Mouse (Mus musculus) intestine, embryonic 15.5 days (tissue): Measurements from ENCODE around the gene Rab11fip5. TPM values are rescaled to one million over a fixed set of nuclear protein-coding genes. Genes with fewer than 3 reads are reported as not detected.

Experiments used
- ATAC-seq: fragments of 200-750 bp; cut with Nextera tagmentation; 2 replicates; pipeline ENCODE4 v1.8.0; 2017; ENCODE audit warnings: moderate TSS enrichment, moderate library complexity
- H3K27ac ChIP-seq: fragments of 300-500 bp; sonication (generic); 2 replicates; pipeline ENCODE4 v1.5.1; 2015; ENCODE audit warnings: mild to moderate bottlenecking, inconsistent platforms
- H3K27me3 ChIP-seq: fragments of 300-500 bp; sonication (generic); replicated peaks from 2 replicates; pipeline ENCODE4 v1.6.1; 2015; ENCODE audit warnings: inconsistent platforms
- H3K36me3 ChIP-seq: fragments of 300-500 bp; sonication (generic); 2 replicates; pipeline ENCODE4 v1.6.1; 2015; ENCODE audit warnings: inconsistent platforms
- H3K4me1 ChIP-seq: fragments of 300-500 bp; sonication (generic); replicated peaks from 2 replicates; pipeline ENCODE4 v1.6.1; 2015; ENCODE audit warnings: inconsistent platforms
- H3K4me2 ChIP-seq: fragments of 300-500 bp; sonication (generic); replicated peaks from 2 replicates; pipeline ENCODE4 v1.6.1; 2015; ENCODE audit warnings: mild to moderate bottlenecking, inconsistent platforms
- H3K4me3 ChIP-seq: fragments of 300-500 bp; sonication (generic); replicated peaks from 2 replicates; pipeline ENCODE4 v1.5.1; 2015; ENCODE audit warnings: inconsistent platforms
- H3K9ac ChIP-seq: fragments of 300-500 bp; sonication (generic); 2 replicates; pipeline ENCODE4 v1.6.1; 2015; ENCODE audit warnings: inconsistent platforms
- H3K9me3 ChIP-seq: fragments of 300-500 bp; sonication (generic); 2 replicates; pipeline ENCODE4 v1.6.1; 2016; ENCODE audit warnings: inconsistent platforms
- WGBS: fragments of 180-500 bp; shearing (Covaris S2); methylation state at CpG from one replicate; pipeline ENCODE4 v1.1.7; 2015; 5-methylcytosine and 5-hydroxymethylcytosine counted together
- polyA plus RNA-seq: library from polyadenylated mRNA; unstranded; fragments of >200 nt; fragmentation: Nextera tagmentation; extraction: Ambion mirVana; gene quantifications from 2 replicates; pipeline ENCODE4 v1.2.1, GENCODE M21; 2015

Rab11fip5 gene
- 12.0 and 14.7 TPM in 2 replicates for polyA plus RNA-seq

- peak; percentile 13 for ATAC-seq
- Histone ChIP-seq H3K36me3 (no peaks in the 10 kb centered on the region), H3K27me3 (no peaks in the 10 kb centered on the region), H3K27ac (peak within 1 kb of the TSS; percentile 49), H3K9me3 (no peaks in the 10 kb centered on the region), H3K4me2 (peak within 1 kb of the TSS; percentile 92), H3K9ac (peak within 1 kb of the TSS; percentile 76), H3K4me1 (peaks cover 27% of the 10 kb centered on the region), H3K4me3 (peak within 1 kb of the TSS; percentile 74)
- 2% methylated on average over 70 of the region's 80 CpGs for WGBS
Observed at GRCm38 (mm10) chr6:85373951-85374733, at the start of gene Rab11fip5. Rab11fip5 (minus strand) TSS chr6:85374634.

- Histone ChIP-seq H3K36me3 (no peaks in the 10 kb centered on the region), H3K27ac (no peak within 1 kb of the TSS), H3K9me3 (no peaks in the 10 kb centered on the region), H3K4me2 (0 out of 2 replicates have a peak within 1 kb of the TSS, but pooled peaks have one; percentile 17), H3K4me1 (no peaks in the 10 kb centered on the region), H3K4me3 (no peak within 1 kb of the TSS), H3K9ac (no peak within 1 kb of the TSS; the same call in 1 of the 2 replicates), H3K27me3 (peaks cover 13% of the 10 kb centered on the region)
- ATAC-seq = 0 out of 2 replicates have a peak, but pooled peaks have one; percentile 23
- WGBS = 18% methylated on average over 28 of the region's 28 CpGs
Observed at GRCm38 (mm10) chr6:85423836-85424379, 49.5 kb upstream of the Rab11fip5 start, which contains the start of gene Noto. Noto (plus strand) TSS chr6:85423886.

GRCm38 (mm10) chr6:85419150-85419549 is 44.7 kb upstream of the Rab11fip5 start:
- Histone ChIP-seq H3K27ac (no peak overlapping the region), H3K27me3 (peaks cover 9% of the 10 kb centered on the region; the same call in 1 of the 2 replicates), H3K4me1 (no peaks in the 10 kb centered on the region), H3K9me3 (no peaks in the 10 kb centered on the region), H3K9ac (no peak overlapping the region), H3K4me3 (no peak overlapping the region), H3K4me2 (no peak overlapping the region), H3K36me3 (no peaks in the 10 kb centered on the region)
- 0 out of 2 replicates have a peak, but pooled peaks have one; percentile 45 for ATAC-seq
- 58% methylated on average over 2 of the region's 2 CpGs for WGBS

GRCm38 (mm10) chr6:85415829-85416228 is 41.4 kb upstream of the Rab11fip5 start:
- no peaks in the 10 kb centered on the region for H3K9me3 ChIP-seq
- no peak overlapping the region for H3K4me2 ChIP-seq
- no peak for ATAC-seq
- no peaks in the 10 kb centered on the region for H3K27me3 ChIP-seq
- no peak overlapping the region for H3K27ac ChIP-seq
- H3K4me1 ChIP-seq = no peaks in the 10 kb centered on the region
- WGBS = 50% methylated on average over 3 of the region's 3 CpGs
- no peaks in the 10 kb centered on the region for H3K36me3 ChIP-seq
- H3K9ac ChIP-seq = no peak overlapping the region
- no peak overlapping the region for H3K4me3 ChIP-seq

GRCm38 (mm10) chr6:85410771-85411273 is 36.4 kb upstream of the Rab11fip5 start:
- no peaks in the 10 kb centered on the region for H3K36me3 ChIP-seq
- 12% methylated on average over 13 of the region's 13 CpGs for WGBS
- 0 out of 2 replicates have a peak, but pooled peaks cover 4% of the 10 kb centered on the region for H3K4me1 ChIP-seq
- H3K27me3 ChIP-seq = peaks cover 34% of the 10 kb centered on the region
- no peaks in the 10 kb centered on the region for H3K9me3 ChIP-seq
- peak; percentile 82 for ATAC-seq
- no peak overlapping the region for H3K27ac ChIP-seq
- H3K9ac ChIP-seq = no peak overlapping the region
- no peak overlapping the region for H3K4me3 ChIP-seq
- no peak overlapping the region for H3K4me2 ChIP-seq

GRCm38 (mm10) chr6:85409003-85409402 is 34.6 kb upstream of the Rab11fip5 start:
- H3K4me2 ChIP-seq = peak overlapping the region; percentile 44
- no peak for ATAC-seq
- H3K9me3 ChIP-seq = no peaks in the 10 kb centered on the region
- no peaks in the 10 kb centered on the region for H3K36me3 ChIP-seq
- peak overlapping the region; percentile 14 for H3K4me3 ChIP-seq
- H3K4me1 ChIP-seq = 0 out of 2 replicates have a peak, but pooled peaks cover 4% of the 10 kb centered on the region
- H3K9ac ChIP-seq = no peak overlapping the region
- H3K27ac ChIP-seq = no peak overlapping the region
- 3% methylated on average over 31 of the region's 31 CpGs for WGBS
- peaks cover 34% of the 10 kb centered on the region for H3K27me3 ChIP-seq

GRCm38 (mm10) chr6:85403039-85403438 is 28.6 kb upstream of the Rab11fip5 start:
- peaks cover 11% of the 10 kb centered on the region for H3K27me3 ChIP-seq
- ATAC-seq = no peak
- H3K9ac ChIP-seq = no peak overlapping the region
- no peaks in the 10 kb centered on the region for H3K9me3 ChIP-seq
- H3K4me2 ChIP-seq = no peak overlapping the region
- H3K4me1 ChIP-seq = no peaks in the 10 kb centered on the region
- H3K27ac ChIP-seq = no peak overlapping the region
- WGBS = 80% methylated on average over 10 of the region's 10 CpGs
- no peak overlapping the region for H3K4me3 ChIP-seq
- H3K36me3 ChIP-seq = no peaks in the 10 kb centered on the region

GRCm38 (mm10) chr6:85402613-85403012 is 28.2 kb upstream of the Rab11fip5 start:
- Histone ChIP-seq H3K27me3 (peaks cover 6% of the 10 kb centered on the region), H3K4me3 (no peak overlapping the region), H3K36me3 (no peaks in the 10 kb centered on the region), H3K9ac (no peak overlapping the region), H3K4me2 (no peak overlapping the region), H3K9me3 (no peaks in the 10 kb centered on the region), H3K4me1 (no peaks in the 10 kb centered on the region), H3K27ac (no peak overlapping the region)
- no peak for ATAC-seq
- 48% methylated on average over 2 of the region's 2 CpGs for WGBS

GRCm38 (mm10) chr6:85399715-85400114 is 25.3 kb upstream of the Rab11fip5 start:
- H3K27ac ChIP-seq = no peak overlapping the region
- peak; percentile 39; the same call in 1 of the 2 replicates for ATAC-seq
- H3K9me3 ChIP-seq = no peaks in the 10 kb centered on the region
- H3K27me3 ChIP-seq = 0 out of 2 replicates have a peak, but pooled peaks cover 2% of the 10 kb centered on the region
- 23% methylated on average over 5 of the region's 5 CpGs for WGBS
- no peak overlapping the region for H3K4me2 ChIP-seq
- H3K9ac ChIP-seq = no peak overlapping the region
- H3K4me1 ChIP-seq = no peaks in the 10 kb centered on the region
- no peak overlapping the region for H3K4me3 ChIP-seq
- H3K36me3 ChIP-seq = no peaks in the 10 kb centered on the region

- no peak overlapping the region for H3K4me2 ChIP-seq
- H3K27me3 ChIP-seq = 0 out of 2 replicates have a peak, but pooled peaks cover 2% of the 10 kb centered on the region
- no peak for ATAC-seq
- H3K9ac ChIP-seq = no peak overlapping the region
- H3K4me3 ChIP-seq = no peak overlapping the region
- WGBS = 27% methylated on average over 1 of the region's 1 CpGs
- no peaks in the 10 kb centered on the region for H3K36me3 ChIP-seq
- H3K9me3 ChIP-seq = no peaks in the 10 kb centered on the region
- no peaks in the 10 kb centered on the region for H3K4me1 ChIP-seq
- no peak overlapping the region for H3K27ac ChIP-seq
Observed at GRCm38 (mm10) chr6:85397165-85397564, 22.7 kb upstream of the Rab11fip5 start.

GRCm38 (mm10) chr6:85395360-85395759 is 20.9 kb upstream of the Rab11fip5 start:
- Histone ChIP-seq H3K4me3 (no peak overlapping the region), H3K9ac (no peak overlapping the region), H3K36me3 (no peaks in the 10 kb centered on the region), H3K27ac (no peak overlapping the region), H3K9me3 (no peaks in the 10 kb centered on the region), H3K4me2 (no peak overlapping the region), H3K4me1 (no peaks in the 10 kb centered on the region), H3K27me3 (no peaks in the 10 kb centered on the region)
- ATAC-seq = no peak
- 87% methylated on average over 2 of the region's 2 CpGs for WGBS

GRCm38 (mm10) chr6:85391803-85392202 is 17.4 kb upstream of the Rab11fip5 start:
- ATAC-seq = no peak; the same call in 1 of the 2 replicates

More at GRCm38 (mm10) chr6:85391803-85392202, 17.4 kb upstream of the Rab11fip5 start:
- no peaks in the 10 kb centered on the region for H3K36me3 ChIP-seq
- 21% methylated on average over 7 of the region's 7 CpGs for WGBS
- no peak overlapping the region for H3K9ac ChIP-seq
- no peaks in the 10 kb centered on the region for H3K27me3 ChIP-seq
- no peaks in the 10 kb centered on the region for H3K4me1 ChIP-seq
- H3K4me3 ChIP-seq = no peak overlapping the region
- no peak overlapping the region for H3K27ac ChIP-seq
- no peaks in the 10 kb centered on the region for H3K9me3 ChIP-seq
- no peak overlapping the region for H3K4me2 ChIP-seq
